Mouse (Mus musculus): ENCODE data around the gene Ppp4r2.

DNA sequence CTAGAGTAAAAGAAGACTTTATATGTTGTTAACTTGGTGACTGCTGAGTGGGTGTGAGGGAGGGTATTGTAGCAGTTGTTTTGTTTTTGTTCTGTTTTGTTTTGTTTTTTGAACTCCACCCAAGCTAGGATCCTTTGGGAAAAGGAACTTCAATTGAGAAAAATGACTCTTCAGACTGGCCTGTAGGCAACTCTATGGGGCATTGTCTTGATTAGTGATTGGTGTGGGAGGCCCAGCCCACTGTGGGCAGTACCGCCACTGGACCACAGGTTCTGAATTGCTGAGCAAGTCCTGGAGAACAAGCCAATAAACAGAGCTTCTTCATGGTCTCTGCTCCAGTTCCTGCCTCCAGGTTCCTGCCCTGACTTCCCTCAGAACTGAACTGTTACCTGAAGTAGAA is 45.7 kb upstream of the Ppp4r2 start:
- TF ChIP-seq CTCF (IDR thresholded peaks at IDR 0.05; ENCODE audit: extremely low read depth, insufficient read length, insufficient replicate concordance, low read depth, low read length) (no peak), POLR2A (IDR thresholded peaks at IDR 0.05; ENCODE audit: low read depth, low read length) (no peak)
